Mouse (Mus musculus): ENCODE data around the gene Pou2f1. TPM values are rescaled to one million over a fixed set of nuclear protein-coding genes. Genes with fewer than 3 reads are reported as not detected.

The Pou2f1 gene
- total RNA-seq, 4 experiments from 2014 or later: 7.4 to 8.9 (median 7.9) TPM

DNA sequence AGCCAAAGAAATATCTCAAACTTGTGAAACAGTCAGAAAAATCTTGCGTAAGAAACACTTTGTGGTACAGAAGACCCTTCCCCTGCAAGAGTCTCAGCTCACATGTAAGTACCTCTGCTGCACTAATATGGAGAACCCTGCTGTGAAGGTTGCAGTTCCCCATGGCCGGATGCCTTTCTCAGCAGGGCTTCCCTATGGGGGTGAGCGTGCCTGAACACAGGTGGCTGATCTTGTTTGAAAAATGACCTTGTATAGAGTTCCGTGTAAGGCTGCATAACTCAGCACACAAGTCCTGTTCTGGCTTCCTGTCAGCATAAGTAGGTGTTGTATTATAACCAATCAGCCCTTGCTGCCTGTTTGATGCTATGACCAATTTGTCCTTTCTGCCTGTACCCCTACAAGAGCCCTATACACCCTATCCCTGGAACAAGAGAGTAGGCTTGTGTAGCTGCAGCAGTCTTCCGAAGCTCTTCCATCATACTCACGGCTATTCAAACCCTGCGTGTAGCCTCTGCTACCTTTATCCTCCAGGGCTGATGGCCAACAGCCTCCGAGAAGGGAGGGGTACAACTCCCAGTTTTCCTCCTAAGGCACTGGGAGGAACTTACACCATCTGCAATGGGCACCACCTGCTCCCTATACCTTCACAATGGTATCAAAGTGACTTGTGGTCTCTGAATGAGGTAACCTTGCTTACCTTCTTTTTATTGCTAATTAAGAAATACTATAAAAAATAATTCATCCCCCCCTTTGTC, 120.2 kb downstream of the Pou2f1 start:
- DNase-seq (ENCODE audit: low spot score in 2 of 2): no peak

GRCm38 (mm10) chr1:165878751-165879150, 123.7 kb downstream of the Pou2f1 start:
- DNase-seq (ENCODE audit: low spot score in 2 of 2): no peak

GRCm38 (mm10) chr1:165875520-165876284, 126.8 kb downstream of the Pou2f1 start:
- DNase-seq (ENCODE audit: low spot score in 2 of 2): no peak

DNA sequence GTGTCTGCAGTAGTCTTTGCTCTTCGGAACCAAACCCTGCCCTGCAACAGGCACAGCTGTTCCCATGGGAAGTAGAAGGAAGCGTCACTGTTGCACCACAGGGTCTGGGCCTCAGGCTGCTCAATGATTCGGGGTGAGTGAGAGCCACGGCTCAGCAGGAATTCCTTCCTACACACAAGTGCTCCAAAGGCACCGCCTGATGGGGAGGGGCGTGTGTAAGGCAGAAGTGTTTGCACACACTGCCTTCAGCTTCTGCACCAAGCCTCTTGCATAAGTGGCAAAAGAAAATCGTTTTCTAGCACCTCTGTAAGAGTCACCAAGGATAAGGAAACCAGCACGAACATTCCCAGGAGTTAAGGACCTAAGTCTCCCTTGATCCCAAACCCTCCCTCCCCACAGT, 127.8 kb downstream of the Pou2f1 start:
- no peak for DNase-seq (ENCODE audit: low spot score in 2 of 2)

GRCm38 (mm10) chr1:165868659-165869058, 133.8 kb downstream of the Pou2f1 start:
- DNase-seq (ENCODE audit: low spot score in 2 of 2): no peak

DNA sequence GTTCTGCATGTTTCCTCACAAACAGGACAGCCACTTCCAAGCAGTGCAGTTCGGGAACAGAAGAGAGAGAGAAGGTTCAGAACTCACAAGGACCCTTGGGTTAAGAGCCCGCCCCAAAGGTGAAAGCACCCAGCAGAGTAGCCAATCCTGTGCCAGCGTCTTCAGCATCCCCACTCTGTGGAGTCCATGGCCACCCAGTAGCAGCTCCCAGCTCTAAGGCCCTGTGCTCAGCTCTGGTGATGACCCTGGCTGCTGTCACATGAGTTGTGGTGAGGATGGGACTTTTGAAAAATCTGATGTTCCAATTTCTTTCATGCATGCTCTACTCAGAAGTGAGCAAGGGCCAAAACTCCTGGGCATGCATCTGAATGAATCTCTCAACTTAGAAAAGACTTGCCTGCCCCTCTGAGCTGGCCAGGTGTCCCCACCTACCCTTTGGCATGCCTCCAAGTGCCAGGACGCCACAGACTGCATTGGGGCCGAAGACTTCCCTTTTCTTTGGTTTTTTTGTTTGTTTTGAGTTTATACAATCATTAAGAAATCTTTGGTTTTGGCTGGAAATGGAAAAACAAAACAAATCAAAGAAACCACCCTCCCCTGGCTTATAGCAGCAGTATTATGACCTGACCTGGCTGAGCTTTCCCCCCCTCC, 135.7 kb downstream of the Pou2f1 start:
- no peak for DNase-seq (ENCODE audit: low spot score in 2 of 2)

DNA sequence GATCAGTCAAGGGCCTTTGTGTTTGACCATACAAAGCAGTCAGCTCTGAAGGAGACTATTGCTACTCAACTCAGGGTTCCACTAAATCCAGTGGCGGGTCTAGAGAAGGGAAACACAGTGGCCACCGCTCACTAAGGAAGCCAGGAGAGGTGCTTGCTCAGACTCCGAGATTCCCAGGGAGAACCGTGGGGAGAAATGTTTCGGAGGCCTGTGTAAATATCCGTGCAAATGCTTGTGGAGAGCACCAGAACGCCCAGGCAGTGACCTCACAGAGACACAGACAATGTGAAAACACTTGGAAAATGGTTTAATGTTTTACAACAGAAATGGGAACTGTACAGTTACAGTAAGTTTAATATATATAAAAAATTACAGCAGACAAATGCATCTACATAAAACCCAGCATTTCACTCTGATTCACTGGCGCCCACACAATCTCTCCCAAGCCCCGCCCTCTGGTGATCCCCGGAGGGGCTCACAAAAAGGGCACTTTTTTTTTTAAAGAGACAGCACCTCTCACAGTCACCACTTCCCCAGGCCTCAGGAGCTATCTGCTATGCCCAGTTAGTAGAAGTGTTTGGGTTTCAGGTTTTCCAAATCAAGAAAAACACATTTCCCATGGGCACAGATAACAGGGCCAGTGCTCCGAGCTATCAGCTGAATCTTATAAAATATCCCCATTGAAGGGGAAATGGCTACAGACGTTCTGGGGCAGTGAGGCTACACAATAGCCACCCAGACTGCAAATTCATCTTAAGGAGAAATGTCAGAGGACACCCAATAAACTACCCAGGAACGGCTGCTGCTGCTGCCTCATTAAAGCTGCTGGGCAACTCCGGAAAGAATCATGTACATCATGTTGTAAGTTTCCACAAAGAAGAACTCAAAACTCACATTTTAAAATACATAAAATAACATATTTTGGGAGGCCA, 137.3 kb downstream of the Pou2f1 start:
- no peak for DNase-seq (ENCODE audit: low spot score in 2 of 2)

- DNase-seq (ENCODE audit: low spot score in 2 of 2): no peak
Measured at GRCm38 (mm10) chr1:165862059-165862458, 140.4 kb downstream of the Pou2f1 start.

GRCm38 (mm10) chr1:165861235-165861609, 141.3 kb downstream of the Pou2f1 start:
- no peak for DNase-seq (ENCODE audit: low spot score in 2 of 2)

- no peak for DNase-seq (ENCODE audit: low spot score in 2 of 2)
Measured at GRCm38 (mm10) chr1:165860373-165861234, 141.9 kb downstream of the Pou2f1 start.

- no peak for DNase-seq (ENCODE audit: low spot score in 2 of 2)
Measured at GRCm38 (mm10) chr1:165858356-165858755, 144.1 kb downstream of the Pou2f1 start.

- DNase-seq (ENCODE audit: low spot score in 2 of 2): no peak
Measured at GRCm38 (mm10) chr1:165857279-165857678, 145.2 kb downstream of the Pou2f1 start.

GRCm38 (mm10) chr1:165855759-165856545, 146.5 kb downstream of the Pou2f1 start:
- DNase-seq (ENCODE audit: low spot score in 2 of 2): no peak

GRCm38 (mm10) chr1:165853729-165854420, 148.6 kb downstream of the Pou2f1 start:
- peak; percentile 41 to 48 for DNase-seq (ENCODE audit: low spot score in 2 of 2)

GRCm38 (mm10) chr1:165853131-165853721, 149.3 kb downstream of the Pou2f1 start:
- DNase-seq (ENCODE audit: low spot score in 2 of 2): no peak

DNA sequence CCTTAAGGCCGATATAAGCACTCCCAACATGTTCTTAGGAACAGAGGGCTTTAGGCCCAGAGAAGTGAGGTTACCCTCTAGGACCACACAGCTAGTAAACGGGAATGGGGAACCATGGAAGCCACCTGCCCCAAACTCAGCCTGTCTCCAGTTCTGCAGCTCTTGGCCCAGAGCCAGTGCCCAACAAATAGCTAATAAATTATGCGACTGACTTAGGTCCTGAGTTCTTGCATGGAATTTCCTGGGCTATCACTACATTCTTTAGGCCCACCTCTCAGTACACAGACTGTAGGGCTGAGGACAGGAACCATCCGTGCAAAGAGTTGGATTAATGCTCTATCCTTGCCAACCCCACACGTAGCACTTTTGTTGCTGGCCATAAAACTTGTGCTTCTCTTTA, 150.3 kb downstream of the Pou2f1 start:
- no peak for DNase-seq (ENCODE audit: low spot score in 2 of 2)

- no peak for DNase-seq (ENCODE audit: low spot score in 2 of 2)
Measured at GRCm38 (mm10) chr1:165849458-165850445, 152.7 kb downstream of the Pou2f1 start.

Measured in gastrocnemius, adult 8-10 months (tissue).